29 mouse cellular contexts compared by ENCODE assay signal in the genomic region with DNA sequence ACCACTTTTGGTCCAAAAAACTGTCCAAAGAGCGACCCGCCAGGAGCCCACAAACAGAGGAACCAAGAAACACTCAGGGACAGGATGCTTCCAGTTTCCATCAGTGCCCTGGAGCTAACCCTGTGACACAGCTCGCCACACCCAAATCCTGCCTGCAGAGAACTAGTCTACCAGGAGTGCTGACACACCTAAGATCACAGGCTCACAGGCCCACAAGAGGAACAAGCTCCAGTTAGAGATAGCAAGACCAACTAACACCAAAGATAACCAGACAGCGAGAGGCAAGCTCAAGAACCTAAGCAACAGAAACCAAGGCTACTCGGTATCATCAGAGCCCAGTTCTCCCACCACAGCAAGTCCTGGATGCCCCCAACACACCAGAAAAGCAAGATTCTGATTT. TPM values are rescaled to one million over a fixed set of nuclear protein-coding genes. Genes with fewer than 3 reads are reported as not detected.
DNase-seq lines count a peak whose midpoint lies in the region; ATAC-seq and TF ChIP-seq lines count a peak whose summit lies in the region.
"Had no signal": no experiment of that assay in that cellular context is flagged by ENCODE, and none has a peak within 500 bp of the region (broad histone marks: within the 10 kb centered on the region; RNA-seq: fewer than 3 reads in every experiment).

No protein-coding gene starts in this region.

- no peak overlapping the region for H3K4me2 ChIP-seq in liver, embryonic 12.5 days
- H3K4me2 ChIP-seq in liver, postnatal 0 days (ENCODE audit: low read depth, low read length) = no peak overlapping the region
- H3K4me2 ChIP-seq in forebrain, postnatal 0 days (ENCODE audit: low read depth) = no peak overlapping the region
- H3K4me2 ChIP-seq: embryonic facial prominence, embryonic 12.5 days; embryonic facial prominence, embryonic 15.5 days; heart, embryonic 13.5 days; hindbrain, embryonic 14.5 days had no signal

- peak; percentile 88 for DNase-seq in MEL (ENCODE audit: low read depth, low spot score)
- DNase-seq in liver, postnatal 0 days = no peak
- no peak for DNase-seq in adrenal gland, adult (ENCODE audit: inconsistent age in 2 of 2, low spot score in 1 of 2)
- DNase-seq in urinary bladder, adult 18-20 months (ENCODE audit: low spot score in 2 of 2) = no peak
- DNase-seq in forebrain, postnatal 0 days = no peak
- DNase-seq: adrenal gland, adult 2 months; adrenal gland, postnatal 14 days; B cell, adult 2 months; cerebellum, adult 11 months; cerebellum, adult 2 months; cerebellum, adult 9-11 months; cerebellum, postnatal 25 days; gastrocnemius, postnatal 10 days; gastrocnemius, postnatal 36 days; heart, adult 2 months; heart, postnatal 14 days; heart, postnatal 4 days had no signal

- TF ChIP-seq EP300 in MEL (IDR thresholded peaks at IDR 0.05; ENCODE audit: low read depth in 1 of 2, low read length in 2 of 2) = peak; percentile 92 to 93
- no peak for TF ChIP-seq EP300 in liver, postnatal 0 days (IDR thresholded peaks at IDR 0.05; ENCODE audit: low read depth)

- H3K4me1 ChIP-seq in MEL (ENCODE audit: control insufficient read depth in 1 of 2, insufficient read depth in 2 of 2, low read length in 2 of 2) = peaks cover 7 to 27% of the 10 kb centered on the region in 2 experiments; a peak in 3 of 4 replicates
- no peaks in the 10 kb centered on the region for H3K4me1 ChIP-seq in liver, embryonic 12.5 days
- no peaks in the 10 kb centered on the region for H3K4me1 ChIP-seq in liver, postnatal 0 days (ENCODE audit: insufficient read depth)
- H3K4me1 ChIP-seq in forebrain, postnatal 0 days (ENCODE audit: insufficient read depth) = no peaks in the 10 kb centered on the region
- H3K4me1 ChIP-seq: embryonic facial prominence, embryonic 12.5 days; embryonic facial prominence, embryonic 15.5 days; heart, embryonic 13.5 days had no signal

- TF ChIP-seq RAD21 in MEL (IDR thresholded peaks at IDR 0.05; ENCODE audit: low read depth, low read length) = no peak

- no peaks in the 10 kb centered on the region for H3K27me3 ChIP-seq in MEL (ENCODE audit: control insufficient read depth in 1 of 2, insufficient read depth in 2 of 2, low read length in 2 of 2)
- H3K27me3 ChIP-seq in liver, embryonic 12.5 days (replicated peaks) = no peaks in the 10 kb centered on the region
- H3K27me3 ChIP-seq in liver, postnatal 0 days (ENCODE audit: insufficient read depth, low read length) = no peaks in the 10 kb centered on the region
- H3K27me3 ChIP-seq in forebrain, postnatal 0 days (ENCODE audit: insufficient read depth, low read length) = no peaks in the 10 kb centered on the region
- H3K27me3 ChIP-seq: CH12.LX; embryonic facial prominence, embryonic 12.5 days; embryonic facial prominence, embryonic 15.5 days; heart, embryonic 13.5 days had no signal

- no peak for TF ChIP-seq CTCF in MEL (IDR thresholded peaks at IDR 0.05 in 2 of 3, conservative IDR thresholded peaks at IDR 0.05 in 1 of 3; ENCODE audit: control insufficient read depth in 1 of 3, insufficient read depth in 1 of 3, low read depth in 2 of 3, low read length in 3 of 3, poor library complexity in 1 of 3, severe bottlenecking in 1 of 3)
- no peak for TF ChIP-seq CTCF in liver, postnatal 0 days (IDR thresholded peaks at IDR 0.05; ENCODE audit: low read depth)
- TF ChIP-seq CTCF in forebrain, postnatal 0 days (IDR thresholded peaks at IDR 0.05; ENCODE audit: low read depth) = no peak

- H3K27ac ChIP-seq in MEL (ENCODE audit: control insufficient read depth, low read depth, low read length) = peak overlapping the region; percentile 34
- H3K27ac ChIP-seq in liver, embryonic 12.5 days = no peak overlapping the region
- H3K27ac ChIP-seq in liver, postnatal 0 days (ENCODE audit: low read depth) = no peak overlapping the region
- no peak overlapping the region for H3K27ac ChIP-seq in forebrain, postnatal 0 days (ENCODE audit: low read depth, low read length)
- H3K27ac ChIP-seq: embryonic facial prominence, embryonic 12.5 days; embryonic facial prominence, embryonic 15.5 days; heart, adult 2 months; heart, embryonic 10.5 days; heart, embryonic 13.5 days; hindbrain, embryonic 14.5 days; hindbrain, postnatal 0 days had no signal

- H3K79me2 ChIP-seq in MEL (ENCODE audit: control insufficient read depth, insufficient read depth, low read length, poor library complexity) = no peaks in the 10 kb centered on the region

- no peak overlapping the region for H3K4me3 ChIP-seq in MEL (ENCODE audit: control insufficient read depth in 1 of 2, insufficient read depth in 1 of 2, low read depth in 2 of 2, low read length in 2 of 2)
- no peak overlapping the region for H3K4me3 ChIP-seq in liver, embryonic 12.5 days
- no peak overlapping the region for H3K4me3 ChIP-seq in liver, postnatal 0 days (ENCODE audit: low read depth, low read length)
- no peak overlapping the region for H3K4me3 ChIP-seq in forebrain, postnatal 0 days (ENCODE audit: low read depth, low read length)
- H3K4me3 ChIP-seq: embryonic facial prominence, embryonic 12.5 days; embryonic facial prominence, embryonic 15.5 days; heart, adult 2 months; heart, embryonic 10.5 days; heart, embryonic 13.5 days had no signal

- WGBS in liver, embryonic 12.5 days (ENCODE audit: insufficient replicate concordance) = 48% methylated on average over 5 of the region's 5 CpGs
- WGBS in liver, postnatal 0 days (ENCODE audit: insufficient replicate concordance) = 70% methylated on average over 5 of the region's 5 CpGs
- 98% methylated on average over 5 of the region's 5 CpGs for WGBS in forebrain, postnatal 0 days

- ATAC-seq in liver, embryonic 12.5 days = peak; percentile 64; the same call in 1 of the 2 replicates
- ATAC-seq in liver, postnatal 0 days = peak; percentile 36; the same call in 1 of the 2 replicates
- no peak for ATAC-seq in forebrain, postnatal 0 days
- ATAC-seq: activated CD4-positive, CD25-positive, alpha-beta regulatory T cell, adult 4 months; forebrain, embryonic 14.5 days; hindbrain, postnatal 0 days; inflammation-experienced regulatory T-cells, adult 6 months had no signal

- no peak for TF ChIP-seq POLR2A in MEL (IDR thresholded peaks at IDR 0.05; ENCODE audit: control insufficient read depth in 1 of 2, insufficient read depth in 1 of 2, low read depth in 1 of 2, low read length in 2 of 2, poor library complexity in 1 of 2)

- no peaks in the 10 kb centered on the region for H3K9me3 ChIP-seq in MEL (replicated peaks; ENCODE audit: insufficient read depth, low read length)
- H3K9me3 ChIP-seq in liver, embryonic 12.5 days (replicated peaks) = no peaks in the 10 kb centered on the region
- H3K9me3 ChIP-seq in liver, postnatal 0 days (ENCODE audit: low read length) = no peaks in the 10 kb centered on the region
- no peaks in the 10 kb centered on the region for H3K9me3 ChIP-seq in forebrain, postnatal 0 days (ENCODE audit: low read length)
- H3K9me3 ChIP-seq: embryonic facial prominence, embryonic 12.5 days; embryonic facial prominence, embryonic 15.5 days; G1E; heart, embryonic 10.5 days; heart, embryonic 13.5 days had no signal

- no peak overlapping the region for H3K9ac ChIP-seq in MEL (ENCODE audit: control insufficient read depth, low read depth, low read length, poor library complexity, severe bottlenecking)
- no peak overlapping the region for H3K9ac ChIP-seq in liver, embryonic 12.5 days
- H3K9ac ChIP-seq in liver, postnatal 0 days (replicated peaks) = no peak overlapping the region
- no peak overlapping the region for H3K9ac ChIP-seq in forebrain, postnatal 0 days
- H3K9ac ChIP-seq: embryonic facial prominence, embryonic 12.5 days; embryonic facial prominence, embryonic 15.5 days; heart, embryonic 13.5 days; hindbrain, embryonic 14.5 days had no signal

- peaks cover 0 to 33% of the 10 kb centered on the region in 2 experiments; a peak in 2 of 4 replicates for H3K36me3 ChIP-seq in MEL (ENCODE audit: control insufficient read depth in 1 of 2, insufficient read depth in 2 of 2, low read length in 2 of 2)
- H3K36me3 ChIP-seq in liver, embryonic 12.5 days = no peaks in the 10 kb centered on the region
- H3K36me3 ChIP-seq in liver, postnatal 0 days (replicated peaks; ENCODE audit: insufficient read depth, low read length) = no peaks in the 10 kb centered on the region
- no peaks in the 10 kb centered on the region for H3K36me3 ChIP-seq in forebrain, postnatal 0 days (ENCODE audit: insufficient read depth)
- H3K36me3 ChIP-seq: embryonic facial prominence, embryonic 12.5 days; embryonic facial prominence, embryonic 15.5 days; G1E; heart, embryonic 10.5 days; heart, embryonic 13.5 days had no signal

TF ChIP-seq in MEL, 35 proteins besides CTCF, POLR2A, EP300 and RAD21 (continues in another document):
- TF ChIP-seq ZNF384 (IDR thresholded peaks at IDR 0.05; ENCODE audit: low read depth, low read length) (no peak), USF1 (IDR thresholded peaks at IDR 0.05; ENCODE audit: low read depth, low read length) (no peak), ETS1 (IDR thresholded peaks at IDR 0.05; ENCODE audit: low read depth, low read length) (peak; percentile 71), SIN3A (IDR thresholded peaks at IDR 0.05; ENCODE audit: low read length) (peak; percentile 27; the same call in 1 of the 2 replicates), CHD1 (IDR thresholded peaks at IDR 0.05; ENCODE audit: low read depth, low read length) (no peak), GABPA (IDR thresholded peaks at IDR 0.05; ENCODE audit: low read depth, low read length) (no peak), POLR2AphosphoS5 (IDR thresholded peaks at IDR 0.05; ENCODE audit: borderline replicate concordance, low read depth, low read length) (no peak), UBTF (IDR thresholded peaks at IDR 0.05; ENCODE audit: borderline replicate concordance, insufficient read depth, low read depth, low read length) (no peak), SMC3 (IDR thresholded peaks at IDR 0.05; ENCODE audit: low read depth, low read length) (no peak), TBP (IDR thresholded peaks at IDR 0.05; ENCODE audit: low read depth, low read length) (peak; percentile 48; the same call in 1 of the 2 replicates), MYC (IDR thresholded peaks at IDR 0.05; ENCODE audit: low read depth, low read length) (no peak), MEF2A (IDR thresholded peaks at IDR 0.05; ENCODE audit: extremely low read depth, insufficient replicate concordance, low read depth, low read length, poor library complexity, severe bottlenecking) (no peak), MYB (IDR thresholded peaks at IDR 0.05; ENCODE audit: low read depth, low read length) (peak; percentile 71), GATA1 (IDR thresholded peaks at IDR 0.05; ENCODE audit: low read depth, low read length) (peak; percentile 93)

RNA-seq across cellular contexts. Expression of gene Azi2, which starts 43.7 kb away (rescaled TPM):
- 58.0 and 60.7 TPM in 2 replicates for total RNA-seq in MEL (2012; rRNA removed)
- 100 to 1,000 TPM in 1 of 2 experiments, 10 to 100 TPM in 1; 51.8 to 546 TPM for polyA plus RNA-seq in MEL (2012; ENCODE audit: insufficient read depth in 1 of 2, insufficient read length in 2 of 2, low read depth in 1 of 2, low replicate concordance in 2 of 2, missing spikeins in 1 of 2)
- polyA plus RNA-seq in liver, embryonic 12.5 days (2016; fragmentation: Nextera tagmentation; extraction: Ambion mirVana) = 50.3 and 51.1 TPM in 2 replicates
- 31.3 and 31.7 TPM in 2 replicates for polyA plus RNA-seq in liver, postnatal 0 days (2015; fragmentation: Nextera tagmentation; extraction: Ambion mirVana)
- total RNA-seq in forebrain, postnatal 0 days (2014; rRNA removed) = 85.2 and 91.4 TPM in 2 replicates
- 44.9 and 57.6 TPM in 2 replicates for polyA plus RNA-seq in forebrain, postnatal 0 days (2015; fragmentation: Nextera tagmentation; extraction: Ambion mirVana)
